Mouse (Mus musculus) liver, adult (tissue): ENCODE results near the gene Dennd1c.

Source experiments
- GATA4 ChIP-seq: IDR thresholded peaks from 2 replicates; pipeline ENCODE4 v1.6.1; 2014; ENCODE audit warnings: mild to moderate bottlenecking, low read length; ENCODE audit not compliant: insufficient replicate concordance

Dennd1c gene

DNA sequence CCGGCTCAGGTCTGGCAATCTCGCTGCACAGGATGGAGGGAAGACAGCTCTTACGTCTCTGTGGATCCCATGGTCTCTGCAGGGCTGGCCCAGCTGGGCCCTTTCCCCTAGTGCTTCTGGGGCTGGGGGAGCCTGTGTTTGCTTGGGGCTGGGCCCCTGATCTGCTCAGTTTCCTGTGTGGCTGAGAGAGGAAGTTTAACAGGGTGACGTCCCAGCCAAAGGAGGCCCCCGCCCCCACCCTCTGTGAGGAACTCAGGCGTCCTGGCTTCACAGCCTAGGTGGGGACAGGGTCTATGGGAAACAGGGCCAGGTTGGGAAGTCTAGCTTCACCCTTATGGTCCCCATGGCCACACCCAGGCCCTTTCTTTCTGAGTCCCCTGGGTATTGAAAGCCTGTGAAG lies at the start of gene Dennd1c:
Gene Dennd1c, minus strand, starts transcription at position 179 of the 400 bp plus-strand sequence.
- TF ChIP-seq GATA4 = no peak

DNA sequence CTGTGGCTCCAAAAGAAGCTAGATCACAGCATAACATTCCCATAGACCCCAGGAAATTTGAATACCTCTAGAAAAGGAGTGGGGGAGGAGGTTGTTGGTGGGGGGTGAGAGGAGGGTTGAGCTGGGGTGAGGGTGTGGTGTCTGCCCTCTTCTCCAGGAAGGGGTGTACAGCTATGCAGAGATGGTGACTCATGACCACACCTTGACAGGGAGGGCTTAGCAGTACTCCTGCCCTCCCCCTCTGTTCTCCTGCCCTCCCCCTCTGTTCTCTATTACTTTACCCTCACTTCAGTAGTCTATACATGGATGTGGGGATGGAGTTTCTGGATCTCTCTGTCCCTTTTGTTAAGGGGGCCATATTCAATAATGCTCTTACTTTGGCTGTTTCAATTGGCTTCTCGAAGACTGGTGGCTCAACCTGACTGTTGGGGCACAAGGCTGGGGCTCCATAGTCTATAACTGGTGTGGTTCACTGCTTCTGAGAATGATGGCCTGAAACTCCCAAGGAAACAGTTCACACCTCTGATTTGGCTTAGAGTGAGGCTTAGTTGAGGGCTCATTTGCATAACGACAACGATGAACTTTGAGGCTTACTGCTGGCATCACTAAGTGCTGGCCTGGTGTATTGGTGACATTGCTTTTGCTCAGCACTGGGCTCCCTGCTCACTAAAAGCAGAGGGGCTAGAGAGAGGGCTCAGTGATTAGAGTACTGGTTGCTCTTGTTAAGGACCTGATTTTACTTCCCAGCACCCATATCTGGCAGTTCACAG lies 47.7 kb upstream of the Dennd1c start:
- TF ChIP-seq GATA4 = no peak

DNA sequence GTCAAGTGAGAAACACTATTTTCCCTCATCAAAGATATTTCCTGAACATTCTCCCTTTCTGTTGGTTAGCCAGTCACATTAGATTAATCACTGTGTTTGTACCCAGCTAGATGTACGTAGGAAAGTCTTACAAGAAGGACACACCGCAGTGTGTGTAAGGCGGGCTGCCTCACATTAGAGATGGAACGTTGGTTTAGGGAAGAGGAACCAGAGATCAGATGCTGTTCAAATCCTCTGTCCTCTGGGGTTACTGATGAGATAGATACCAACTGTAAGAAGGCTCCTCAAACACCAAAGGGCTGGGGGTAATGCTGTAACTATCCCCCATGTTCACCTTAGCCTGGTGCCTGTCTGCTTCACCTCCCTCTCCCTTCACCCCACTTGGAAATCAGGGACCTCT lies 46.5 kb upstream of the Dennd1c start:
- no peak for TF ChIP-seq GATA4

DNA sequence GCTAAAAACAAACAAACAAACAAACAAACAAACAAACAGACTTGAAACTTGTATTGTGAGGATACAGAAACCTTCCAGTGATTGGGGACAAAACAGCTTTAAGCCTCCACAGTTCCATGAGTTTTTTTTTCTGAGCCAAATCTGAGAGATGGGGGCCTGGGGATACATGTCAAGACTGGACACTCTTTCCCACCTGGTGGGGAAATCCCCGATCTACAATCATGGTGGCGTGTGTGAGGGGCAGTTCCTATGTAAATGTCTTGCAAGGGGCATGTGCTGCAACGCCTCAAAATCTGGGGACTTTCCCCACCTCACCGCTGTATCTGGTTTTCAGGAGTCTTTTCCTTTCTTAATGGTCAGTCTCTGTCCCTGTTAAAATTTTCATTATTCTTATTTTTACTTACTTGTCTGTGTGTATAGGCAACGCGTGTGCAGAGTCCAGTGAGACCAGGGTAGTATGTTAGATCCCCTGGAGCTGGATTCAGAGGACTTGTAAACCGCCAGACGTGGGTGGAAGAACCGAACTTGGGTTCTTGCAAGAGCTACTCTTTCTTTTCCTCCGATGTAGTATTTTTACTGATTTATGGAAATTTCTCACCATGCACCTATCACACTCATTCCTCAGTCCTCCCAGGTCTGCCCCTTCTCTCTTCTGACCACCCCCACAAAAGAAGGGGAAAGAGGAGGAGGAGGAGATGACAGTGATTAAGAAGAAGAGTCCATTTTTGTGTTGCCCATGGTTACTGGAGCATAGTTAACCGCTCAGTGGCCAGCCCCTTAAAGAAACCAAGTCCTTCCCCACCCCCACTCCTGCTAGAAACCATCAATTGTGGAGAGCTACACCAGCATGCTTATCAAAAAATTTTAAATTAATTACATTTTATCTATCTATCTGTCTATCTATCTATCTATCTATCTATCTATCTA lies 45.1 kb upstream of the Dennd1c start:
- TF ChIP-seq GATA4 = no peak

DNA sequence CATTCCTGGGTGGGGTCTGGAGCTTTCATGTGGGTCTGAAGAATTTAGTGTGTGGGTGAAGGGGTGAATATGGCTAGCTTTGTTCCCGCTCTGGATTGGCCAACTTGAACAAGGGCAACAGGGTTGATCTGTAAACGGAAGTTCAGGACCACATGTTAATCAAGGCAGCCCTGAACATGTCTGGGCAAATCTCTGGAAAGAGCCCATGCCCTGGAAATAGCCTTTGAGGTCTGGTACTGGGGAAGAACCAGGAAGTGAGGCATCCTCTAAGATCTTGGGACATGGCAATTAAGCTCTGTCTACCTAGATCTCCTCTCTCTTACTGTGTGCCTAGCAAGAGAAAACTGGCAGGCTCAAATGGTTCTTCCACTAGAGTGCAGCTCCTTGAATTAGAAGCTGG lies 43.5 kb upstream of the Dennd1c start:
- no peak for TF ChIP-seq GATA4

DNA sequence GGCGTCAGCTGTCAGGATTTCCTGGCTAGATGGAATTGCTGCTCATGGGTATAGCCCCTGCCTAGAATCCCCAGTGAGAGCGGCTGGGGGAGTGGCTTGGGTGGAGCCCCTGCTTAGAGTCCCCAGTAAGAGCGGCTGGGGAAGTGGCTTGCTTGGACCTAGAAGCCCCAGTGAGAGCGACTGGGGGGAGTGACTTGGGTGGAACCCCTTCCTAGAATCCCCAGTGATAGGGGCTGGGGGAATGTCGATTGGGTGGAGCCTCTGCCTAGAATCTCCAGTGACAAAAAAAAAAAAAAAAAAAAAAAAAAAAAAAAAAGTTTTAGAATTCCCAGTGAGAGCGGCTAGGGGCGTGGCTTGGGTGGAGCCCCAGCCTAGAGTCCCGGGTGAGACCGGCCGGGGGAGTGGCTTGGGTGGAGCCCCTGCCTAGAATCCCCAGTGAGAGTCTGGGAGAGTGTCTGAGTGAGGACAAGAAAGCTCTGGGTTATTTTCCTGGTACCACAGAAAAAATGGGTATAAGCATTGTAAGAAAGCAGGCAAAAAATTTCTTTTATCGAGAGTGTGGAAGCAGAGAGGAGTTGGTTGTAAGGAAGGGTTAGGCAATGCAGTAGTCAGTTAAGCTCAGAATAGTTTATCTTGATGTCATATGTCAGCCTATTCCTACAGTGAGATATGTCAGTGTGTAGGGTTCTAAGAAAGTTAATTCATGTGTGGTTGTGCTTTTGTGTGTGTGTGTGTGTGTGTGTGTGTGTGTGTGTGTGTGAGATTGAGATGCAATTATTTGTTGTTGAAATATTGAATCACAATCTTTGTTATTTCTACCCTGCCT lies 40.4 kb upstream of the Dennd1c start:
- no peak for TF ChIP-seq GATA4

DNA sequence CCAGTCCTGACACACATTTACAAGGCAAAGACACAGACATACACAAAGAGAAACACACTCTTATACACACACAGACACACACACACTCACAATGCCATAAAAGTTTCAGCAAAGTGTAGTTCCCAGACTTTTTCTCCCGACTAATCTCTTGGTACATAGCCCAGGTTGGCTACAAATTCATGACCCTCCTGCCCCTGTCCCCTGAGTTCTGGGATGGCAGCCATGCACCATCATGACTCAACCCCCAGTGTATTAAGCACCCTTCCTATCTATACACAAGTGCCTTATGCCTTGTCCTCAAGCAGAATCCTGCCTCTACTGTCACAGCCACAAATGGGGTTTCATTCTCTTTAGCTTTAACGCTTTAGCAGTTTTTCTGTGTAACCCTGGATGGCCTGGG lies 38.5 kb upstream of the Dennd1c start:
- TF ChIP-seq GATA4 = no peak

DNA sequence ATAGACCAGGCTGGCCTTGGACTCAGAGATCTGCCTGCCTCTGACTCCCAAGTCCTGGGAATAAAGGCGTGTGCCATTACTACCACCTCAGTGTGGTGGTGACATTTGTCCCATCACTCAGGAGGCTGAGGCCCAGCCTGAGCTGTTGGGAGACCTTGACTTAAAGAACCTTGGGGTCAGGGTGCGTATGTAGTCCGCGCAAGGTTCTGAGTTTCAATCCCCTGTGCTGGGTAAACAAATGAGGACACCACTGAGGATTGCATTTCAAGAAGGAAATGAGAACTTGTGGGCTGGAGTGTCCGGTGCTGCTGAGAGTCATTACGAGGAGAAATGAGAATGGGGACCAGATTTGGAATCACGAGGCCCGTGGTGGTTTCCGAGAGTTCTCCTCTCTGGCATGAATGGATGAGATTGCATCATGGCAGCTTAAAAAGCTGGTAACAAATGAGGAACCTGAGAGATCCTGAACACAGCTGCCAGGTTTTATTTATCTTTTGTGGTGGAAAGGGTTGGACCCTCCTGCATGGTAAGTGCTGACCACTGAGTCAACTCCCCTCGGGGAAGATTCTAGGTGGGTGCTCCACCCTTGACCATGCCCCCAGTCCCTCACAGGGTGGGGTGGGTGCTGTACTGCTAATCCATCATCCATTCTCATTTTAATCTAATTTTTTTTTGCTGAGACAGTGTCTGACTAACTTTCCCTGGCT lies 34.6 kb upstream of the Dennd1c start:
- TF ChIP-seq GATA4 = no peak

DNA sequence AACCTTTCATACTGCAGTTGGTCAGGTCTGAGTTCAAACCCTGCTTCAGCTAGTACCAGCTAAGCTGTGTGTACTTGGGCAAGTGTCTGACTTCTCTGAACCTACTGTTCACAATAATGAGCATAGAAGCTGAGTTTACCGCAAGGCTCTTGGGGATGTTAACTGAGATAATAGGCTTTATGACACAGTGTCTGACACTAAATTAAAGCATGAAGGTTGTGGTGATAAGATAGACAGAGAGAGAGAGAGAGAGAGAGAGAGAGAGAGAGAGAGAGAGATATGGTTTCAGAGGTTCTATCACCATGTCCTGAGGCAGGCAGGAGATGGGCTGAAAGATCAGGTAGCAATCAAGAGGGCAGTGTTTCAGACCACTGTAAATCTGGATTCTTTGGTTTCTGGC lies 31.7 kb upstream of the Dennd1c start:
- no peak for TF ChIP-seq GATA4

DNA sequence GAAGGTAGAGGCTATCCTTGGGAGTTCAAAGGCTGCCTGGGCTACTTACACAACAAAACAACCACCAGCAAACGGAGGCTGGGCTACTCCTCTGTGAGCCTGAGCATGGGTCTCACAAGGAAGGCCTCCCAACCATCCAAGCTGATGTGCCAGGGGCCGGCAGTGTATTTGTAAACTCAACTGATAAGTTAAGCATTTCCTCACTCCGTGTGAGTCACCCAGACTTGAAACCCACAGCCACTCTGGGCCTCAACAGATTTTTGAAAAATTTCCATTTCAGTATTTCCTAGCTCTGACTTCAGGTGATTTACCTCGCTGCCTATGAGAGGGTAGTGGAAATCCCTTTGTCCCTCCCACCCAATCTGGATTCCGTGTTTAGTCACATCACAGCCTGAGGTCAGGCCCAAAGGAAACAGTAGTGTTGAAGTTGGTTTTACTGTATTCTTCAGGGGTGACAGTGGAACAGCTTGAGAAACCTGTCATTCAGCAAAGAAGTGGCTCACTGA lies 30.4 kb upstream of the Dennd1c start:
- TF ChIP-seq GATA4 = no peak

DNA sequence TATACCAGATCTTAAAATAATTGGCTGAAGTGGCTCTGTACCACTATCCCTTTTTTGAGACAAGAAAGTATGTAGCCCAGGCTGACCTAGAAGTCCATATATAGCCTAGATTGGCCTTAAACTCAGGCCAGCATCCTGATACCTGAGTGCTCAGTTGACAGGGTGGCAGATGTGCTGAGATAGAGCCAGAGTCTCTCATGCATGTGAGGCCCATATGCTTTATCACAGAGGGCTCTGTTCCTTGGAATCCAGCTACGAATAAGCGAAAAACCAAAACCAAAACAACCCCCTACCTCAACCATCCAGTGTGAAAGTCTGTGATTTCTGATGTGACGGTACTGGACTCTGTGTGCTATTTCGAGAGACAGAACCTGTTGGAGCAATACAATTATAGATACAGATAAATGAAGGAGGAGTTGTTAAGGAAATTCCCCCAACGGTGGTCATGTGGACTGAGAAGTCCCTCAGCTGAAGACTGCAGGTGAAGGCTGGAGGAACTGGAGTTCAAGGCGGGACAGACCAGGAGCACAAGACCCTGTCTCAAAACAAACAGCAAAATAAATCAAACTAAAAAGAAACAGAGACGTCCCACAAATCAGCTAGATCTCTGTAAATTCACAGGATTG lies 29.8 kb upstream of the Dennd1c start:
- no peak for TF ChIP-seq GATA4

DNA sequence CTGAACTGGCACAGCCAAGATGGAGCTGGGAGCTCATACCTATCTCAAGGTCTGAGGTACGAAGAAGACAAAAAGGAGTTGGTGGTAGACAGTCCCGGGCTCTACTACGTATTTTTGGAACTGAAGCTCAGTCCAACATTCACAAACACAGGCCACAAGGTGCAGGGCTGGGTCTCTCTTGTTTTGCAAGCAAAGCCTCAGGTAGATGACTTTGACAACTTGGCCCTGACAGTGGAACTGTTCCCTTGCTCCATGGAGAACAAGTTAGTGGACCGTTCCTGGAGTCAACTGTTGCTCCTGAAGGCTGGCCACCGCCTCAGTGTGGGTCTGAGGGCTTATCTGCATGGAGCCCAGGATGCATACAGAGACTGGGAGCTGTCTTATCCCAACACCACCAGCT lies 28.8 kb upstream of the Dennd1c start:
- TF ChIP-seq GATA4 = no peak

DNA sequence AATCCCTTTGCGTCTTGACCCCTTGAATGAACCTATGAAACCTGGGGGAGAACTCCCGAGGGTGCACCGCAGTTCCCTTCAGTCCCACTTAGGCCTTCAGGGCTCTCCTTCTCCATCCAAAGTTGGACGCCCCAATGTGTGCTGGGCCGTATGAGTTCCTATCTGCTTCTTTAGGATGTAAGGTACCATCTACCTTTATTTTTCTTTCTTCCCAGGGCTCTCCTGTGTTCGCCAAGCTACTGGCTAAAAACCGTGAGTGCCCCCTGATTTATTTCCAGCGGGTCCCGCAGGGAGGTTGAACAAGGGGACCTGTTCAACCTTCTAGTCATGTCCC lies 27.7 kb upstream of the Dennd1c start:
- TF ChIP-seq GATA4 = no peak
